Mouse (Mus musculus): ENCODE data around the gene Gm9268.
"Not testable (repeated sequence)": the region's sequence is repeated elsewhere in the genome, so short reads cannot be mapped to it uniquely, and the experiment has no call there.

Gene Gm9268

GRCm38 (mm10) chr7:43018465-43018864 lies at the start of gene Gm9268:
Gene Gm9268 (plus strand): TSS chr7:43018765.
- DNase-seq (ENCODE audit: low spot score in 2 of 2): not testable (repeated sequence)

- no peak for DNase-seq (ENCODE audit: low spot score in 2 of 2)
Measured at GRCm38 (mm10) chr7:42980098-42980497, 38.5 kb upstream of the Gm9268 start.

- DNase-seq (ENCODE audit: low spot score in 2 of 2): no peak
Measured at GRCm38 (mm10) chr7:42980739-42981138, 37.8 kb upstream of the Gm9268 start.

GRCm38 (mm10) chr7:43077831-43078230 lies 59.3 kb downstream of the Gm9268 start:
- no peak for DNase-seq (ENCODE audit: low spot score in 2 of 2)

Data from urinary bladder, postnatal 36 days (tissue).